Mouse (Mus musculus): ENCODE data around the gene Ankrd53. TPM values are rescaled to one million over a fixed set of nuclear protein-coding genes. Genes with fewer than 3 reads are reported as not detected.

The Ankrd53 gene
- polyA plus RNA-seq, 1 experiment from 2014 or later, result 0.33 TPM

- TF ChIP-seq CTCF (IDR thresholded peaks at IDR 0.05; ENCODE audit: low read depth), result 0 out of 2 replicates have a peak, but pooled peaks have one; percentile 8
- H3K27ac ChIP-seq, result no peak overlapping the region
- H3K4me3 ChIP-seq (replicated peaks; ENCODE audit: low read depth, low read length), result no peak overlapping the region
- H3K9ac ChIP-seq (ENCODE audit: low read depth, low read length), result no peak overlapping the region
- no peaks in the 10 kb centered on the region for H3K4me1 ChIP-seq (replicated peaks; ENCODE audit: insufficient read depth, low read length)
- no peaks in the 10 kb centered on the region for H3K27me3 ChIP-seq (ENCODE audit: insufficient read depth, low read length)
- no peak for ATAC-seq (replicated peaks; ENCODE audit: low FRiP score, low read depth)
- DNase-seq (ENCODE audit: low spot score), result no peak
- no peak overlapping the region for H3K4me2 ChIP-seq (ENCODE audit: low read length)
- peaks cover 11% of the 10 kb centered on the region; the same call in 1 of the 2 replicates for H3K36me3 ChIP-seq (ENCODE audit: insufficient read depth, low read length)
- WGBS, result 90% methylated on average over 3 of the region's 3 CpGs
- no peaks in the 10 kb centered on the region for H3K9me3 ChIP-seq (replicated peaks; ENCODE audit: low read length)
These were observed 53.4 kb downstream of the Ankrd53 start for GRCm38 (mm10) chr6:83815801-83816200.

Other genes with a start within 250 kb of the Ankrd53 start
- gene Actg2, start 226.4 kb upstream of the Ankrd53 start, polyA plus RNA-seq (2015; fragmentation: Nextera tagmentation; extraction: Ambion mirVana), result 21.8 and 28.8 TPM in 2 replicates
- 30.2 and 31.2 TPM in 2 replicates for gene Stambp, start 189.9 kb upstream of the Ankrd53 start, polyA plus RNA-seq (2015; fragmentation: Nextera tagmentation; extraction: Ambion mirVana)
- not detected in 2 replicates for gene Clec4f, start 106.5 kb upstream of the Ankrd53 start, polyA plus RNA-seq (2015; fragmentation: Nextera tagmentation; extraction: Ambion mirVana)
- not detected in 2 replicates for gene Cd207, start 84.8 kb upstream of the Ankrd53 start, polyA plus RNA-seq (2015; fragmentation: Nextera tagmentation; extraction: Ambion mirVana)
- gene Vax2, start 51.4 kb upstream of the Ankrd53 start, polyA plus RNA-seq (2015; fragmentation: Nextera tagmentation; extraction: Ambion mirVana), result not detected in 2 replicates
- gene Atp6v1b1, start 19.7 kb upstream of the Ankrd53 start, polyA plus RNA-seq (2015; fragmentation: Nextera tagmentation; extraction: Ambion mirVana), result 14.2 and 17.0 TPM in 2 replicates
- 108 TPM in 2 replicates for gene Tex261, start 13.2 kb downstream of the Ankrd53 start, polyA plus RNA-seq (2015; fragmentation: Nextera tagmentation; extraction: Ambion mirVana)
- gene Nagk, start 32.3 kb downstream of the Ankrd53 start, polyA plus RNA-seq (2015; fragmentation: Nextera tagmentation; extraction: Ambion mirVana), result 56.8 and 60.0 TPM in 2 replicates
- gene Paip2b, start 69.1 kb downstream of the Ankrd53 start, polyA plus RNA-seq (2015; fragmentation: Nextera tagmentation; extraction: Ambion mirVana), result 10.8 and 12.1 TPM in 2 replicates
- gene Zfp638, start 104.5 kb downstream of the Ankrd53 start, polyA plus RNA-seq (2015; fragmentation: Nextera tagmentation; extraction: Ambion mirVana), result 44.5 and 49.0 TPM in 2 replicates
- gene Dysf, start 245.9 kb downstream of the Ankrd53 start, polyA plus RNA-seq (2015; fragmentation: Nextera tagmentation; extraction: Ambion mirVana), result 12.0 and 13.8 TPM in 2 replicates

Measured in kidney, postnatal 0 days (tissue).